Mouse (Mus musculus) lung, adult 18-20 months (tissue): ENCODE results near the gene Cyp4f18.
"Not testable (repeated sequence)": the region's sequence is repeated elsewhere in the genome, so short reads cannot be mapped to it uniquely, and the experiment has no call there.

ENCODE experiments used
- DNase-seq, 2 experiments: peaks; one replicate each; pipeline ENCODE4 v3.0.0; 2022; ENCODE audit warnings: mixed read lengths in 2 of 2

Cyp4f18 gene

GRCm38 (mm10) chr8:72009473-72009872, at the start of gene Cyp4f18:
Cyp4f18 (minus strand) TSS chr8:72009626.
- peak; percentile 37 to 57 for DNase-seq

GRCm38 (mm10) chr8:72057643-72058042, 48.2 kb upstream of the Cyp4f18 start:
- not testable (repeated sequence) for DNase-seq

DNA sequence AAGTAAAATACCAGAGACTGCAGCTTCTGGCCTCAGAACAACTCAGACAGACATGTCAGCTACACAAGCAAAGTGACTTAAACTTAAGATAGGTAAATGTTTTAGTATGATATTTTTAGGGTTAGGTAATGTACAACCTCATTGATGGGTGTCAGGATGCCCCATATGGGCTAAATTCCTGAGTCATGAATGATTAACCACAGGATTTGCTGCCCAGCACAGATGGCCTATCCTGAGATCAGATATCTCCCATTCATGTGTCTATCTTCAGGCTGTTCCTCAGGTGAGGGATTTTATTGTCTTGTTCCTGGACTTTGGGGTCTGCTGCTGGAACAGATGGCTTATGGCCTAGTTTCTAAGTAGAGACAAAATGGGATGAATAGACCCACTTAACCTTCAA, 45.2 kb upstream of the Cyp4f18 start:
- not testable (repeated sequence) for DNase-seq

DNA sequence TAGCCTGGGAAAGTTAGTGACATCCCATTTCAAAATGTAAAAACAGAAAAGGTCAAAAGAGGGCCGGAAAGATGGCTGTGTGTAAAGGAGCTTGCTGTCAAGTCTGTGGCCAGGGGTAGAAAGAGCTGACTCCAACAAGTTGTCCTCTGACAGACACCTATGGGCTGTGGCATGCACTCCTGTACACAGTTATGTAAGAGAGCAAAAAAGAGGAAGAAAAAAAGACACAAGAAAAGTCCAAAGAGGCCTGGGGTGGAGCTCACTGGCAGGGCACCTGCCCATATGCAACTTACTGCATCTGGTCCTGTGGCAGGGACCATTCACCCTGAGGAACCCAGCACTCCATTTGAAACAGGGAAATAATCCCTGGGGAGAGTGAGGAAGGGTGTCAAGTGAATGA, 33.1 kb upstream of the Cyp4f18 start:
- no peak for DNase-seq

DNA sequence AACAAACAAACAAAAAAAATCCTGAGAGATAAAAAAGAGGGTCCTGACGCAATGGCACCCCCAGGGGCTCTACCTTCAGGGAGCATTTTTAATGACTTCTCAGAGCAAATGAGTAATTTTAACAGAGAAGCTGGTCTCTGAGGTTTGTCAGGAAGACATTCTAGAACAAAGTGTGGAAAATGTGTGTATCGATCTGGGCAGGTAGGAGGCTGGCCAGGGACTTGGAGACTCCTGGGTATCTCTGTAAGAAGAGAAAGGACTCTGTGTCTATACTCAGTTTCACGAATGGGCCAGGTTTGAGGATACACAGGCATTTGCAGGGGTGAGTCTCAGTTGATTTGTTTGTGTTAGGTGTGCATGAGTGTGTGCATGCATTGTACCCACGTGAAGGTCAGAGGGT, 31.5 kb upstream of the Cyp4f18 start, which contains the start of gene Olfr372:
Gene Olfr372 (plus strand): TSS at position 301 of the 400 bp plus-strand sequence.
- not testable (repeated sequence) for DNase-seq

GRCm38 (mm10) chr8:72032926-72033325, 23.5 kb upstream of the Cyp4f18 start:
- DNase-seq = peak; percentile 36 to 51

DNA sequence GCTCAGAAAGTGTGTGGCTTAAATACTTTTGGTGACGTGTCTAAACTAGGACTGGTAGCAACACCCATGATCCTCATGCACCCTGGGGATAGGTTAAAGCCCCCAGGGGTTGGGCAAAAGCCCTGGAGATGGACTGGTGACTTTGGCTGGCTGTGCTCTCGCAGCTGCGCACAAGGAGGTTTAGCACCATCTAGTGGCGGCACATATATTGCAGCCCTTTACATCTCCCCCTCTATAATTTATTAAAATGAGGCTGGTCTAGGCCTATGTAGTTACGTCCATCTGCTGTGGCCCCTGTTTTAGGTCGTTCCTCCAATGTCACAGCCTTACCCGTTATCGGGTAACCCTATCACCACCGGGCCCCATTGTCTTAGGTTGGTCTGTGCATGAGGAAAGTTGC, 15.5 kb upstream of the Cyp4f18 start:
- DNase-seq = peak in 1 of 2 experiments; percentile 33

DNA sequence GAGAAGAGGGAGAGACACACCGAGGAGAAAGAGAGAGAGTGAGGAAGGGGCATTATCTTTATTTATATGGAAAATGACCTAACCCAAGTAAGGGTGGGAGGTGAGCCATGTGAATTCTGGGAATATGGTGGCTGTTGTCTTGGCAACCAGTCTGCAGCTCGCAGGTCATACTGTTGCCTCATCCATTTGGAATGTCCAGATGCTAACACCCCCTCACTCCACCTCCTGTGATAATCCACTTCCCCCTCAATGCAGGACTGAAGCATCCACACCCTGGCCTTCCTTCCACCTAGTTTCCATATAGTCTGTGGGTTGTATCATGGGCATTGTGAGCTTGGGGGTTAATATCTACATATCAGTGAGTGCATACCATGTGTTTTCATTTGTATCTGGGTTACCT, 10.4 kb upstream of the Cyp4f18 start:
- DNase-seq = no peak

DNA sequence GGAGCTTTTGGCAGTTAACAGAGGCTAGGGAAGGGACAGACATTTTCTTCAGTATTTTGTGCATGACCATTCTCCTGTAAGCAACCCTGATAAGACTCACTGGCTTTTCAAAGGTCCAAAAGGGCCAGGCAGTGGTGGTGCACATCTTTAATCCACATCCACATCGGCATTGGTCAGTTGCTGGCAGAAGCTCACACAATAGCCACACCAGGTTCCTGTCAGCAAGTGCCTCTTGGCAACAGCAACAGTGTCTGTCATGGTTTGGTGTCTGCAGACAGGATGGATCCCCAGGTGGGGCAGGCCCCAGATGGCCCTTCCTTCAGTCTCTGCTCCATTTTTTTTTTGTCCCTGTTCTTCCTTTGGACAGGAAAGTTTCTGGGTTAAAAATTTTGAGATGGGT, 9.6 kb upstream of the Cyp4f18 start:
- not testable (repeated sequence) for DNase-seq

DNA sequence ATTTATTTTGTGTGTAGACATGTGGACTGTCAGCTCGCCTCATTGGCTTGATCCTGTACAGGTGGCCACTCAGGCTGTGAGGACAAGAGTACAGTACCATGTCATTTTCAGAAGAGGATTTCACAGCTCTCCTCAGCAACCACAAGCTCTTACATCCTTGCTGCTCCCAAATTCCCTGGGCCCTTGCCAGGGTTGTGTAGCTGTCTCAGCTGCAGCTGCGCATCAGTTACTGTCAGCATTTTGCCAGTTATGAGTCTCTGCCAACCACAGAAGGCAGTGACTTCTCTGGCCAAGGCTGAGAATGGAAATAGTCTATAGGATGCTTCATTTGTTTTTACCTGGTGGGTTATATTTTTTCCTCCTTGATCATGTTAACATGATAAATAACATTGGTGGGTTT, 8.7 kb upstream of the Cyp4f18 start:
- no peak for DNase-seq

DNA sequence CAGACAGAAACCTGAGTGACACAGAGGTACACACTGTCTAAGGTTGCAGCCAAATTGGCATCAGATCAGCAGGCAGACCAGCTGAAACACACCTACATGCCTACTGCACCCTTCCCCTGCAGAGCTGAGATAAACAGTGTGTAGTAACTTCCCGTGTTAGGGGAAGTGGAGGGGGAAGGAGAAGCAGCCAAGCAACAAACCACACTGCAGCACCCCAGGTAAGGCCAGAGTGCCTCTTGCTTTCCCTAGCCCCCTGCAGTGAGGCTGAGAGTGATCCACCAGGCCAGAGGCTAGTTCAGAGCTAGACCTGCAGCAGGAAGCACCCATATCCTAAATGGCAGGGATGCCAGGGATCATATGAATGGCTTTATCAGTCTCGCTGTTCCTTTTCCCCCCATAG, 7.9 kb upstream of the Cyp4f18 start:
- not testable (repeated sequence) for DNase-seq

- not testable (repeated sequence) for DNase-seq
Measured at GRCm38 (mm10) chr8:72013506-72014228, 4.2 kb upstream of the Cyp4f18 start.

DNA sequence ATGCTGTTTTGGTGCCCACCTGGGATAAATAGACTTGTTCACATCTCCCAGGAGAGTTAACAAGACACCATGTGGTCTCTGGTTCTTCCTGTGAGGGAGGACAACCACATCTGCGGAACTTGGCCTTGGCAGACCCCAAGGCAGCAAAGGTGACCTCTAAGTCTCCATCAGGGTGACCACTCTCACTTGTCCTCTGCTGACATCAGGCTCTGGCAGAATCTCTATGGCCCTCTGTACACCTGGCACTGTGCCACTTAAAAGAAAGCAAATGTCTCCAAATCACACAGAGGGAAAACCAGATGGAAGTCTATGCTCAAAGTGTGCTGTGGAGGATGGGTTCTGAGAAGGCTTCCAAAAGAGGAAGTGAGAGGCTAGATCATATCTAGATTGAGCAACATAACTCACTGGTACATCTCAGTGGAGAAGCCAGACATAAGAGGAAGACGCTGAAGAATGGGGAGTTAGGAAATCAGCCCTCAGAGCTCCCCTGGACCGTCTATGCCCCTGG, 1.2 kb downstream of the Cyp4f18 start:
- peak; percentile 47 to 49 for DNase-seq

DNA sequence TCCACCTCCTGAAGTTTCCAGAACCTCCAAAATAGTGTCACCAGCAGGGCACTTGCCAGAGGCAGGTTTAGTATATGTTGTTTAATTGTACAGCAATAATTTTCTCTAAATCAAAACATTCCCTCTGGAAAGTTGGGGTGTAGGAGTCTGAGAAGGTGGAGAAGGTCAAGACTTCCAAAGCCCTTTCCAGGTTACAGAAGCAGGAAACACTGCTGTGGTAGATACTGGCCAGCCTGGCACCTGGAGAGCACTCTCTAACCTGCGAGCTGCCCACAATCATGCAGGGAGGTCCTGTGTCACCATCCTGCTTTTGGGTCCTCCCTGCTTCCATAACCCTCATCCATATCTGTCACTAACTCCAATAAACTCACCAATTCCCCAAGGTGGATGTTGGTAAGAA, 2.7 kb downstream of the Cyp4f18 start:
- DNase-seq = no peak

DNA sequence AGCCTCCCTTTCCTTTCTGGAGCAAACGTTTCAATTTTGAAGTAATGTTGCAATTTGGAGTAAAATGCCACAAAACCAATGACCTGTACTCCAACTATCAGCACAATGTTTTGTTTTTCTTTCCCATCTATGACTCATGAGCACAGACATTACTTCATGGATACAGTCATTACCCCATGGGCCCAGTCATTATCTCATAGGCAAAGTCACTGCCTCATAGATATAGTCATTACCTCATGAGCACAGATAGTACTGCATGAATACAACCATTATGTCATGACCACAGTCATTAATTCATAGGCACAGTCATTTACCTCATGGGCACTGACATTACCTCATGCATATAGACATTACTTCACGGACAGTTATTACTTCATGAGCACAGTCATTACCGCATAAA, 3.5 kb downstream of the Cyp4f18 start:
- no peak for DNase-seq

GRCm38 (mm10) chr8:72002942-72003341, 6.5 kb downstream of the Cyp4f18 start:
- no peak for DNase-seq

GRCm38 (mm10) chr8:72000223-72000622, 9.2 kb downstream of the Cyp4f18 start:
- no peak for DNase-seq

GRCm38 (mm10) chr8:71999434-71999833, 10.0 kb downstream of the Cyp4f18 start:
- no peak for DNase-seq

GRCm38 (mm10) chr8:71988867-71989599, 20.4 kb downstream of the Cyp4f18 start:
- no peak for DNase-seq

DNA sequence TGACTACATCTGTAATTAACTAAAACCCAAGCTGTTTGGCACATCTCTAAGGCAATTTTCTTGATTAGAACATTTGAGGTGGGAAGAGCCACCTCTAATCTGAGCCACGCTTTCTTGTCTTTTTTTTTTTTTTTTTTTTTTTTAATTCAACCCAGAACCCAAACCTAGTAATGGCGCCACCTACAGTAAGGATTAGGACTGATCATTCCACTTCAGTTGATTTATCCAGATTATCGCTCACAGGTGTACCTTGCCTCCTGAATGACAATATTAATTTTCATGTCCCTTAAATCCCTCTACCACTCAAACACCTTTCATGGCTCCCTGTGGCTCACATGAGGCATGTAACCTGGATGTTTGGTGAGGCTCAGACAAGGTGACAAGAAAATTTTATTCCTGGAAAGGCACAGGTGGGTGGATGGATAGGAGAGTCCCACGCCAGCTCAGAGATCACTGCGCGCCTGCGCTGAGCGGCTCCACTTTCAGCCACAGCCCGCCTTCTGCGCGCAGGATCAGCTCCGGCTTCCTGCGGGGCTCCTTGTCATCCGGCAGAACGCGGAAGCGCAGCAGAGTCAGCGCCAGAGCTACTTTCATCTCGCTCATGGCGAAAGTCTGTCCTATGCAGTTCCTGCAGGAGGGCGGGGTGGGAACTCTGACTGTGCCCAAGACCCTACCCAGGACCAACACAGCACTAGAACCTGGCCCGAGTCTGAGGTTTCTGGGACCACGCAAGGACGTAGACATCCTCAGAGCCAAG, 21.1 kb downstream of the Cyp4f18 start:
- peak; percentile 58 to 61 for DNase-seq

GRCm38 (mm10) chr8:71984601-71985000, 24.8 kb downstream of the Cyp4f18 start:
- DNase-seq = no peak

DNA sequence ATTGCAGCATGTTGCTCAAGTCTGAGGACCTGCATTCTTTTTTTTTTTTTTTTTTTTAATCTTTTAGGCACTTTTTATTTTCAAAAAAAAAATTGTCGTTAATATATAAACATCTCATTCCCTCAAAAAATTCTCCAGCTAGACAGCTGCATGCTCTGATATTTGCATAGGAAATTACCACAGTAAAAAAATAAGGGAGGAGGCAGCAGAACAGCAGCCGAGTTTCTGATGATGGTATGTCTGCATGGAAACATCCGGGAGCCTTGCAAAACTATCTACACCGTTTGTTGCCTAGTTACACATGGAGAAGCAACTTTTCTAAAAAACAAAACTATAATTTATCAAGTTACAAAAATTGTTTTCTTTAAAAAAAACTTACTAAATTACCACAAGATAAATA, 28.0 kb downstream of the Cyp4f18 start:
- no peak for DNase-seq

DNA sequence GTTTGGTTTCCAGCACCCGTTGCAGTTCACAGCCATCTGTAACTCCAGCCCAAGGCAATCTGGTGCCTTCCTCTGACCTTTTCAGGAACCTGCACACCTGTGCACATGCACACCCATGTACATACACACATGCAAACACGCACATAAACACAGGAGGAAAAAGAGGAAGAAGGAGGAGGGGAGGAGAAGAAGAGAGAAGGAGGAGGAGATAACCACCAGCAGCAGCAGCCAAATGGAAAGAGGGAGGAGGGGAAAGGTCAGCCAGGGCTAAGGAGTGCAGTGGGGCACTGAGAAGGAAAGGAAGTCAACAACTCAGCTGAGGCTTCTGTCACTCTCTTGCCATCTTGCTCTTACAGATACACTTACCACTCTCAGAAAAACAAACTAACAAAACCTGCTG, 28.4 kb downstream of the Cyp4f18 start:
- DNase-seq = peak; percentile 10 to 14
